Mouse (Mus musculus) limb, embryonic 14.5 days (tissue): ENCODE data around the gene Chst15. TPM values are rescaled to one million over a fixed set of nuclear protein-coding genes. Genes with fewer than 3 reads are reported as not detected.

ENCODE experiments used
- ATAC-seq: fragments of 200-750 bp; cut with Nextera tagmentation; 2 replicates; pipeline ENCODE4 v1.8.0; 2017; ENCODE audit warnings: low read depth, moderate number of reproducible peaks, moderate TSS enrichment; ENCODE audit not compliant: low FRiP score
- DNase-seq: peaks from one replicate; pipeline ENCODE4 v3.0.0-alpha.2; 2015; ENCODE audit warnings: low spot score
- H3K27ac ChIP-seq: fragments of 300-500 bp; sonication (generic); replicated peaks from 2 replicates; pipeline ENCODE4 v1.5.1; 2014; ENCODE audit warnings: low read depth, mild to moderate bottlenecking, low read length, moderate library complexity, mixed read lengths
- H3K27me3 ChIP-seq: fragments of 300-500 bp; sonication (generic); 2 replicates; pipeline ENCODE4 v1.6.1; 2014; ENCODE audit warnings: low read length, mixed read lengths; ENCODE audit not compliant: control insufficient read depth, insufficient read depth
- H3K36me3 ChIP-seq: fragments of 300-500 bp; sonication (generic); 2 replicates; pipeline ENCODE4 v1.6.1; 2014; ENCODE audit warnings: mild to moderate bottlenecking, low read length, moderate library complexity, mixed read lengths; ENCODE audit not compliant: control insufficient read depth, insufficient read depth
- H3K4me1 ChIP-seq: fragments of 300-500 bp; sonication (generic); 2 replicates; pipeline ENCODE4 v1.6.1; 2014; ENCODE audit warnings: antibody characterized with exemption, low read length, mixed read lengths; ENCODE audit not compliant: control insufficient read depth, insufficient read depth
- H3K4me2 ChIP-seq: fragments of 300-500 bp; sonication (generic); replicated peaks from 2 replicates; pipeline ENCODE4 v1.6.1; 2014; ENCODE audit warnings: low read depth, mild to moderate bottlenecking, low read length, moderate library complexity; ENCODE audit not compliant: severe bottlenecking
- H3K4me3 ChIP-seq: fragments of 300-500 bp; sonication (generic); replicated peaks from 2 replicates; pipeline ENCODE4 v1.5.1; 2014; ENCODE audit warnings: low read length
- H3K9ac ChIP-seq: fragments of 300-500 bp; sonication (generic); 2 replicates; pipeline ENCODE4 v1.6.1; 2014; ENCODE audit warnings: mild to moderate bottlenecking, low read depth, low read length, moderate library complexity; ENCODE audit not compliant: severe bottlenecking
- H3K9me3 ChIP-seq: fragments of 300-500 bp; sonication (generic); 2 replicates; pipeline ENCODE4 v1.6.1; 2016; ENCODE audit warnings: low read length; ENCODE audit not compliant: control insufficient read depth
- POLR2A ChIP-seq: fragments of 200-500 bp; IDR thresholded peaks from 2 replicates; pipeline ENCODE4 v1.8.0; 2012; ENCODE audit warnings: inconsistent platforms, mild to moderate bottlenecking, moderate library complexity, borderline replicate concordance; ENCODE audit not compliant: insufficient read depth, insufficient read length; ENCODE audit errors: extremely low read depth
- WGBS: fragments of 180-500 bp; shearing (Covaris S2); extraction: QIAGEN DNeasy Blood & Tissue Kit; methylation state at CpG from one replicate; pipeline ENCODE4 v1.1.7; 2014; 5-methylcytosine and 5-hydroxymethylcytosine counted together
- polyA plus RNA-seq, 2 experiments: library from polyadenylated mRNA; depleted of rRNA in 1 of 2; stranded (reverse) in 1 of 2; unstranded in 1 of 2; fragments of >200 nt; fragmentation: Nextera tagmentation in 1 of 2; extraction: Ambion mirVana in 1 of 2; gene quantifications; 2 replicates each; pipeline versions ENCODE4 v1.2.1 to v1.2.3; 2012 to 2014

Chst15 gene
- polyA plus RNA-seq, 2 experiments: 16.1 to 16.4 TPM

DNA sequence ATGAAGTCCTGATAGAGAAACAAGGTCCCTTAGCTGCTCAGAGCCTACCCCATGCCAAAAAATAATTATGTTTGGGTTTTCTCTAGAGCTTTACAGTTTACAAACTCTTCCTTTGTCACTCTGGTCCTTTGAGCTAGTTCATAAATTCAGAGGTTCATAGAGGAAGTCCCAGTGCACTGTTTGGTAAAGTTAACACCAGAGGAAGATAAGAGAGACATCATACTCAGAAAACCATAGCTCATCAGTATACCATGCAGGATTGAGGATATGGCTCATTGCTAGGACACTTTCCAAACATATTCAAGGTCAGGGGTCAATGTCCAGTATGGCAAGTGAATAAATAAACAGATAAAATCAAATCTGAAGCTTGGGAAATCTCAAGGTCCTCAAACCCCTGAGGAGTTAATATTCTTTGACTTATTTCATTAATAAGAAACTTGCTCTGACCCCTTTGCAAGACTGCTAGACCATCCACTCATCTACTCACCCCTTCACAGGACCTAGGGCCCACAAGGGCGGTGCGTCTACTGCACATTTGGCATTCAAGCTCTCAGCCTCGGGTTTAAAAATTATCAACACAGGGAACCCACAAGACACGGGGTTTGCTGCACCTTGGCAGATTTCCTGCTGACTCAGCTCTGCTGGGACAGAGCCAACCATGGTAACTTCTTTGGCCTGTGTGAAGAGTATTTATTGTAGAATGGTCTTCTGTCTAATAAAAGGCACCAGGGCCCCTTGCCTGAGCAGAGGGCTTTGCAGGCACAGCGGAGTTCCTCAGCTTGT, 8.7 kb upstream of the Chst15 start:
- no peaks in the 10 kb centered on the region for H3K36me3 ChIP-seq
- 48% methylated on average over 5 of the region's 5 CpGs for WGBS
- no peaks in the 10 kb centered on the region for H3K9me3 ChIP-seq
- H3K4me1 ChIP-seq: peaks cover 15% of the 10 kb centered on the region
- TF ChIP-seq POLR2A: no peak
- no peak overlapping the region for H3K4me3 ChIP-seq
- no peak overlapping the region for H3K4me2 ChIP-seq
- H3K27me3 ChIP-seq: no peaks in the 10 kb centered on the region
- no peak for ATAC-seq
- H3K9ac ChIP-seq: no peak overlapping the region
- peak; percentile 56 for DNase-seq
- H3K27ac ChIP-seq: no peak overlapping the region

DNA sequence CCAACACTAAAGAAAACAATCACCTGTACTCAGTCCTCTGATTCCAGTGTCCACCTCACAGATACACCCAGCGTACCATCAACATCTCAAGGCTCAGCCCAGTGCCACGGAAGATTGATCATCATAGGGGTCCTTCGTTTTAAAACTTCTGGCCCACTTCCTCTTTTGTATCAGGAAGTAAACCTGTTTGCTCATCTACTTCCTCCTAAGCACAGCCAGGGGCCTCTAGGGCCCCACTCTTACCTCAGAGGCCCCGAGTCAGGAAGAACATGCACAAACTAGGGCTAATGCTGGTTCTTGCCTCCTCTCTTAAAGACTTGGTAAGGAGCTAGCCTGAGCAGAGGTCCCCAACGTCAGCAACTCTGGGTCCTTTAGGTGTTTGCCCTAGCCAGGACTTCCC, 6.4 kb upstream of the Chst15 start:
- no peak for DNase-seq
- Histone ChIP-seq H3K27me3 (no peaks in the 10 kb centered on the region), H3K9ac (no peak overlapping the region), H3K4me2 (no peak overlapping the region), H3K36me3 (no peaks in the 10 kb centered on the region), H3K4me1 (peaks cover 15% of the 10 kb centered on the region), H3K27ac (no peak overlapping the region), H3K9me3 (no peaks in the 10 kb centered on the region), H3K4me3 (no peak overlapping the region)
- 85% methylated on average over 5 of the region's 5 CpGs for WGBS
- TF ChIP-seq POLR2A: no peak
- no peak for ATAC-seq

DNA sequence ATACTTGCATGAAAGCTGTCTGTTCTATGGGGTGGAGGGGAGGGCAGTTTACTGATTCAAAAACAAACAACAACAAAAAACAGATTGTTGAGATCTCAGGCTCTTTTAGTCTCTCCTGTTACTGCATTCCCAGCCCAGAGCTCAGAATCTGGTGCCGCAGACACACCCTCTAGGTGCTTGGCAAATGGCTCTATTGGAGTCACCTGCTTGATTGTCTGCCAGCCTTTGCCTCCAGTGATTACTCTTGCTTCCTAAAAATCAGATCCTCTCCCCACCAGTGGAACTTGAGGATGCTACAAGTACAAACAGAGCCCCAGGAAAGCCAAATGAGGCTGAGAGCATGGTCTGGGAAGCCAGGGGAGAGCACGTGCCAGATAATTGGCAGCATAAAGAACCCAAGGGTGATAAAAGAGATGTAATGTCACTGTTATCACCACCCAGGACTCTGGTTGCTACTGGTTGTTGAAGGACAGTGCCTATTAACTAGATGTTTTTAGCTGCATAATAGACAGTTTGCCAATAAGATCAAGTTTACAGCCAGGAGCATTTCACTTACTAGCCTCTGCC, 4.4 kb upstream of the Chst15 start:
- no peak overlapping the region for H3K27ac ChIP-seq
- no peak for DNase-seq
- no peak overlapping the region for H3K4me3 ChIP-seq
- H3K27me3 ChIP-seq: no peaks in the 10 kb centered on the region
- no peak for ATAC-seq
- H3K9ac ChIP-seq: no peak overlapping the region
- no peaks in the 10 kb centered on the region for H3K9me3 ChIP-seq
- TF ChIP-seq POLR2A: no peak
- no peaks in the 10 kb centered on the region for H3K36me3 ChIP-seq
- H3K4me2 ChIP-seq: no peak overlapping the region
- WGBS: 60% methylated on average over 2 of the region's 2 CpGs
- peaks cover 19% of the 10 kb centered on the region for H3K4me1 ChIP-seq

DNA sequence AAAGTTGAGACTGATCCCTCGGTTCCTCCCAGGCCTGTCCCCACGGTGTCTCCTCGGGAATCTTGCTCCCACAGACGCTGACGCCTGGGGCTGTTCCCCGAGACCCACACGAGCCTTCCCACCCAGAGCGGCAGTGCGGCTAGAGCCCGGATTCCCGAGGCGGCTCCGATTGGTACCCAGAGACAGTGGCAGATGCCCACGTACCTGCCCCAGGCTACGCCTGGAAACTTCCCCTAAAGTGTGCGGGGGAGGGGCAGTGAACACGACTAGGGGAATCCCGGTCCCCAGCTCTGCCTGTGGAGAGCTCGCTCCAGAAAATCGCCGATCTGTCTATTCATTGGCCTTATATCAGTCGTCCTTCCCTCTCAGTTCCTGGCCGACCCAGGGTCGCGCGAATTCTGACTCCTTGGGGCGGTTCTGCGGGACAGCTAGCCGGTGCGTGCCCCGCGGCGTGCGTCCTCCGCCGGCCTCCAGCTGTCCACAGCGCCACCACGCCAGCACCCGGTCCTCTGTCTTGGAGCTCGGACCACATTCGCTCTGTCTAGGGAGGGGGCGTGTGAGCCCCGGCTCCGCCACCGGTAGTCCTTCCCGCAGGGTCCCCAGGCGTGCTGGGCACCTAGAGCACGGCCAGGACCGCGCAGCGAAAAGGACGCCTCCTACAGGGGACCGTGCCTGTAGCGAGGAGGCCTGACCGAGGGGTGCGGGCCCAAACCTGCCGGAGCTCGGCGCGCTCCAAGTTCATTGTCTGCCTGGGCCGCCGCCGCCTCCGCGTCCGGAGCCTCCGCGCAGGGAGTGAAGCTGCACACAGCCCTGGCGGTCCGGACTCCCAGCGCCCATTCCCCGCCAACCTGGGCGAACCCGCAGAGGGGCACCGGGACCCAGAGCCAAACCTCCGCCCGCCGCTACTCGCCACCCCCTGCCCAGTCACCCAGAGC, 660 bp downstream of the Chst15 start:
- ATAC-seq (peak; percentile 56), DNase-seq (peak; percentile 60)
- Histone ChIP-seq H3K4me3 (peak overlapping the region; percentile 81), H3K27me3 (no peaks in the 10 kb centered on the region), H3K9ac (peak overlapping the region; percentile 83), H3K4me1 (peaks cover 23% of the 10 kb centered on the region), H3K36me3 (no peaks in the 10 kb centered on the region), H3K9me3 (no peaks in the 10 kb centered on the region), H3K4me2 (peak overlapping the region; percentile 88), H3K27ac (peak overlapping the region; percentile 86)
- no peak for TF ChIP-seq POLR2A
- 0% methylated on average over 57 of the region's 79 CpGs for WGBS
